Mouse (Mus musculus) liver, embryonic 15.5 days (tissue): ENCODE data around the gene Htra1. TPM values are rescaled to one million over a fixed set of nuclear protein-coding genes. Genes with fewer than 3 reads are reported as not detected.

ENCODE experiments used
- ATAC-seq: fragments of 200-750 bp; cut with Nextera tagmentation; 2 replicates; pipeline ENCODE4 v1.8.0; 2017; ENCODE audit warnings: moderate number of reproducible peaks, mild to moderate bottlenecking, moderate library complexity; ENCODE audit not compliant: insufficient read depth
- H3K27ac ChIP-seq: fragments of 300-500 bp; sonication (generic); replicated peaks from 2 replicates; pipeline ENCODE4 v1.5.1; 2015; ENCODE audit warnings: mild to moderate bottlenecking, inconsistent platforms
- H3K27me3 ChIP-seq: fragments of 300-500 bp; sonication (generic); 2 replicates; pipeline ENCODE4 v1.6.1; 2015; ENCODE audit warnings: mild to moderate bottlenecking, inconsistent platforms
- H3K36me3 ChIP-seq: fragments of 300-500 bp; sonication (generic); replicated peaks from 2 replicates; pipeline ENCODE4 v1.6.1; 2015; ENCODE audit warnings: moderate library complexity, mild to moderate bottlenecking, inconsistent platforms
- H3K4me1 ChIP-seq: fragments of 300-500 bp; sonication (generic); replicated peaks from 2 replicates; pipeline ENCODE4 v1.6.1; 2015; ENCODE audit warnings: inconsistent platforms
- H3K4me2 ChIP-seq: fragments of 300-500 bp; sonication (generic); 2 replicates; pipeline ENCODE4 v1.6.1; 2015; ENCODE audit warnings: moderate library complexity, mild to moderate bottlenecking, inconsistent platforms
- H3K4me3 ChIP-seq: fragments of 300-500 bp; sonication (generic); replicated peaks from 2 replicates; pipeline ENCODE4 v1.5.1; 2015; ENCODE audit warnings: mild to moderate bottlenecking, inconsistent platforms
- H3K9ac ChIP-seq: fragments of 300-500 bp; sonication (generic); 2 replicates; pipeline ENCODE4 v1.6.1; 2015; ENCODE audit warnings: moderate library complexity, mild to moderate bottlenecking, inconsistent platforms
- H3K9me3 ChIP-seq: fragments of 300-500 bp; sonication (generic); replicated peaks from 2 replicates; pipeline ENCODE4 v1.6.1; 2016; ENCODE audit warnings: inconsistent platforms
- WGBS: fragments of 180-500 bp; shearing (Covaris S2); methylation state at CpG from one replicate; pipeline ENCODE4 v1.1.7; 2015; ENCODE audit warnings: mixed read lengths; ENCODE audit not compliant: insufficient replicate concordance; 5-methylcytosine and 5-hydroxymethylcytosine counted together
- polyA plus RNA-seq: library from polyadenylated mRNA; unstranded; fragments of >200 nt; fragmentation: Nextera tagmentation; extraction: Ambion mirVana; gene quantifications from 2 replicates; pipeline ENCODE4 v1.2.1, GENCODE M21; 2015

The Htra1 gene
- polyA plus RNA-seq, 1 experiment from 2014 or later, result 1.0 TPM

GRCm38 (mm10) chr7:130985193-130985592 lies 49.3 kb downstream of the Htra1 start:
- WGBS, result 74% methylated on average over 12 of the region's 12 CpGs
- Histone ChIP-seq H3K36me3 (no peaks in the 10 kb centered on the region), H3K4me3 (no peak overlapping the region), H3K4me1 (no peaks in the 10 kb centered on the region), H3K27ac (no peak overlapping the region), H3K4me2 (no peak overlapping the region), H3K27me3 (no peaks in the 10 kb centered on the region), H3K9me3 (no peaks in the 10 kb centered on the region), H3K9ac (no peak overlapping the region)
- no peak for ATAC-seq

DNA sequence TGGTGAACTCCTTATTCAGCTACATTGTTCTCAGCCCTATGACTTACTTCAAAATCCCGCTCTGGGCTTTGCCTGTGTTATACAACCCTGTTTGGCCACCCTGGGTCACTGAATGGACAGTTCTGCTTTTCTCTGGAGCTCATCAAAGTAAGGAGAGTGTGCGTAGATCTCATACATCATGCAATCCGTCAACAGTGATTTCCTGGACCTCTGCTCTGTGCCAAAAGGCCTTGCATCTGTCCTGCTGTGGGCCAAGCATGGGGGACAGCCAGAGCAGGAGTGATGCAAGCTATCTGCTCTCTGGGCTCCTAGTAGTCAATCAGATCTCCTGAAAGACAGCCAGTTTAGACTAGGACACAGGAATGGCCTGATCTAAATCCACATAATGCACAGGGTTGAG lies 49.8 kb downstream of the Htra1 start:
- no peak for ATAC-seq
- Histone ChIP-seq H3K4me3 (no peak overlapping the region), H3K27me3 (no peaks in the 10 kb centered on the region), H3K4me1 (no peaks in the 10 kb centered on the region), H3K4me2 (no peak overlapping the region), H3K9me3 (no peaks in the 10 kb centered on the region), H3K27ac (no peak overlapping the region), H3K9ac (no peak overlapping the region), H3K36me3 (no peaks in the 10 kb centered on the region)
- WGBS, result 55% methylated on average over 3 of the region's 3 CpGs

GRCm38 (mm10) chr7:130988146-130988545 lies 52.2 kb downstream of the Htra1 start:
- Histone ChIP-seq H3K9ac (no peak overlapping the region), H3K9me3 (no peaks in the 10 kb centered on the region), H3K4me3 (no peak overlapping the region), H3K4me2 (no peak overlapping the region), H3K4me1 (no peaks in the 10 kb centered on the region), H3K27ac (no peak overlapping the region), H3K27me3 (no peaks in the 10 kb centered on the region), H3K36me3 (no peaks in the 10 kb centered on the region)
- whole genome bisulfite sequencing, result 62% methylated on average over 5 of the region's 5 CpGs
- no peak for ATAC-seq

DNA sequence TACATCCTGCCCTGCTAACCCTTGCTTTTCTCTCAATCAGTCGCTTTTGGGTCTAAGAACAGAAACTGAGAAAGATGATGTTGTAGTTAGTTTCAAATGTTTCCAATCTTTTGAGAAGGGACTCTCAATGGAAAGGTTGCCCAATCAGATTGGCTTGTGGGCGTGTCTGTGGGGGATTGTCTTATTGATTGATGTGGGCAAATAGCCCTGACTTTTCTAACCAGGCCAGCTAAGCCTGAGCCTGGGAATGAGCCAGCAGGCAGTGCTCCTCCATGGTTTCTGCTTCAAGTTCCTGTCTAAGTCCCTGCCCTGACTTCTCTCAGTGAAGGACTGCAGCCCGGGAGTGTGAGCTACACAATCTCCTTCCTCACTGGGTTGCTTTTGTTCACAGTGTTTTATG lies 53.5 kb downstream of the Htra1 start:
- no peak overlapping the region for H3K9ac ChIP-seq
- H3K4me2 ChIP-seq, result no peak overlapping the region
- WGBS, result 33% methylated on average over 3 of the region's 3 CpGs
- H3K27me3 ChIP-seq, result no peaks in the 10 kb centered on the region
- ATAC-seq, result no peak
- no peak overlapping the region for H3K4me3 ChIP-seq
- no peaks in the 10 kb centered on the region for H3K9me3 ChIP-seq
- no peaks in the 10 kb centered on the region for H3K4me1 ChIP-seq
- H3K27ac ChIP-seq, result no peak overlapping the region
- no peaks in the 10 kb centered on the region for H3K36me3 ChIP-seq

- H3K27ac ChIP-seq, result no peak overlapping the region
- H3K9ac ChIP-seq, result no peak overlapping the region
- ATAC-seq, result no peak
- H3K27me3 ChIP-seq, result no peaks in the 10 kb centered on the region
- no peak overlapping the region for H3K4me3 ChIP-seq
- no peaks in the 10 kb centered on the region for H3K9me3 ChIP-seq
- H3K36me3 ChIP-seq, result no peaks in the 10 kb centered on the region
- H3K4me2 ChIP-seq, result no peak overlapping the region
- H3K4me1 ChIP-seq, result no peaks in the 10 kb centered on the region
- 66% methylated on average over 13 of the region's 13 CpGs for WGBS
Measured at GRCm38 (mm10) chr7:130991174-130991789, 55.4 kb downstream of the Htra1 start.

DNA sequence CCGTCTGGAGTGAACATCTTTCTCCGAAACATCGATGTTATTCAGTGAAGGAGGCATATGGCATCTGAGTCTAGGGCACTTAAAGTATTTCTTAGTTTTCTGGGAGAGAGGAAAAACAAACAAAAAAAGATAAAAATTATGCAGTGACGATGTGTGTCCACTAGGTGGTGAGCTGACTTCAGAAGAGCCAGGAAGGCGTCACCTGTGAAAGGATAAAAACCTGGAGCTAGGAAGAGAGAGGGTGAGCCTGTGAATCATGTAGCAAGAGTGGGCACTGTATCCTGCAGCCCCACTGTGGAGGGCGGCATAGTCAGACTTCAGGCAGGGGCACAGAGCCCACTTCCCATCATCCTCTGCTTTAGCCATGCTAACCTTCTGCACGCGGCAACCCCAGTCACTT lies 58.0 kb downstream of the Htra1 start:
- Histone ChIP-seq H3K9ac (no peak overlapping the region), H3K4me3 (no peak overlapping the region), H3K27me3 (no peaks in the 10 kb centered on the region), H3K27ac (no peak overlapping the region), H3K9me3 (no peaks in the 10 kb centered on the region), H3K36me3 (no peaks in the 10 kb centered on the region), H3K4me2 (no peak overlapping the region), H3K4me1 (no peaks in the 10 kb centered on the region)
- 40% methylated on average over 8 of the region's 8 CpGs for WGBS
- ATAC-seq, result no peak

DNA sequence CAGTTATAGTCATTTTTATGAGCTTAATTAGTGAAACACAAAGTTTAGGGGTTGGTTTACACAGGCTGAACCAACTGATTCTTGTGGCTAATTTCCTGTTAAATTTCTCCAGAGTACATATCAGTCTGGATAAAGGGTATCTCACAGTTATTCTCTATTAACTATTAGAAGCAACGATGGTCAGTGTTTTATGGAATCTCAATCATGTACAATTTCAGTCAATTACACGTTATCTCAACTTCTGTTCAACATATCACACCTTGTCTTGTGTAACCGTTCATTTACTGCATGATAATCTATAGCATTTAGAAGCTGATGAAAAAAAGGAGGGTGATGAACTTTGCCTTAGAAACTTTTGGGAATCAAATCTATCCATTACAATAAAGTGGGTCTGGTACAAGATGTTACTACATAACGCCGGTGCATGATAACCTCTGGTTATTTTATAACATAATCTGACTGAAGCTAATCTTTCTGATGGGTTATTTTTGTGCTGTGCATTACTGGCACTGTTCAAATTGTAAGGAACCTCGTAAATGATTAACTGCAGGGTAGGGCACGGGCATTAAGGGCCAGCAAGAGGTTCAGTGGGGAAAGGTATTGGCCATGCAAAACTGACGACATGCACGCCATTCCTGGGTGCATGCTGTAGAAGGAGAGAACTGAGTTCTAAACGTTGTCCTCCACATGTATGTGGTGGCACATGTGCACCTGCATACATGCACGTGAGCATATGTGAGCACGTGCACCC lies 66.2 kb downstream of the Htra1 start:
- Histone ChIP-seq H3K4me3 (no peak overlapping the region), H3K4me1 (no peaks in the 10 kb centered on the region), H3K36me3 (no peaks in the 10 kb centered on the region), H3K27me3 (no peaks in the 10 kb centered on the region), H3K4me2 (no peak overlapping the region), H3K9me3 (no peaks in the 10 kb centered on the region), H3K27ac (no peak overlapping the region), H3K9ac (no peak overlapping the region)
- ATAC-seq, result no peak
- 57% methylated on average over 12 of the region's 12 CpGs for WGBS

DNA sequence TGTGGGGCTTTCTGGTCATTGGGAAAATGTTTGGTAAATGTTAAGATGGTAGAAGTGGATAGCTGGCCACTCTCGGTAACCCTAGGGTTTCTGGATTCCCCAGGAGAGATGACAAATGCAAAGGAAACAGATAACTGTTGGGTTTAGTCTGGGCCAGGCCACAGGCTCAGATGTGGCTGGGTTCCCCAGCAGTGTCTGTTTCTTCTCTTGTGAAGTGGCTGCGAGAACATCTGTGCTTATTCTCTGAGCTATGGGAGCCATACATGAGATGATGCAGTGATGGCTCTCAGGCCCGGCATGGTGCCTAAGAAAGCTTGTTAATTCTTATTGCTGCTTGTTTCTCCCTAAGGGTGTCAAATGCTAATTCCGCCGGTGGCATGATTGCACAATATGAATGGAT lies 68.2 kb downstream of the Htra1 start:
- Histone ChIP-seq H3K4me2 (no peak overlapping the region), H3K4me3 (no peak overlapping the region), H3K4me1 (no peaks in the 10 kb centered on the region), H3K9ac (no peak overlapping the region), H3K27me3 (no peaks in the 10 kb centered on the region), H3K36me3 (no peaks in the 10 kb centered on the region), H3K27ac (no peak overlapping the region), H3K9me3 (no peaks in the 10 kb centered on the region)
- WGBS, result 46% methylated on average over 5 of the region's 5 CpGs
- no peak for ATAC-seq

DNA sequence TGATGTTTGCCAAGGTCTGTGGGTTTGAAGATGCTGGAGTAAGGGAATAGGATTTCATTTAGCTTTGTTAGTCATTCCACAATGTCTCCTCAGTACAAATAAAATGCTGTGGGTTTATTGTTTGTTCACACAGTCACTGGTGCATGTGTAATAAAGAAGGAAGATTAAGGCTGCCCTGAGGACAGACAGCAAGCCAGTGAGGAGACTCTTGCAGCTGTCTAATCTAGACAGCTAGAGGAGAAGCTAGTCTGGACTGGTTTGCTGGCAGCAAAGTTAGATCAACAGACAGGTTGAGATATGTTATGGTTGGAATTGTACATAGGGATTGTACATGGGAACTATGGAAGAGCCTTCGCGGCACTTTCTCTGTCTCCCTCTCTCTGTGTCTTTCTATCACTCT lies 71.3 kb downstream of the Htra1 start:
- ATAC-seq, result no peak
- Histone ChIP-seq H3K9ac (no peak overlapping the region), H3K27ac (no peak overlapping the region), H3K4me1 (no peaks in the 10 kb centered on the region), H3K4me3 (no peak overlapping the region), H3K9me3 (no peaks in the 10 kb centered on the region), H3K4me2 (no peak overlapping the region), H3K36me3 (no peaks in the 10 kb centered on the region), H3K27me3 (no peaks in the 10 kb centered on the region)
- WGBS, result 68% methylated on average over 2 of the region's 2 CpGs

- 59% methylated on average over 5 of the region's 5 CpGs for WGBS
- Histone ChIP-seq H3K36me3 (no peaks in the 10 kb centered on the region), H3K4me3 (no peak overlapping the region), H3K9ac (no peak overlapping the region), H3K4me2 (no peak overlapping the region), H3K4me1 (no peaks in the 10 kb centered on the region), H3K27ac (no peak overlapping the region), H3K9me3 (no peaks in the 10 kb centered on the region), H3K27me3 (no peaks in the 10 kb centered on the region)
- no peak for ATAC-seq
Measured at GRCm38 (mm10) chr7:131009178-131009577, 73.3 kb downstream of the Htra1 start.

- no peak for ATAC-seq
Measured at GRCm38 (mm10) chr7:131011901-131012300, 76.0 kb downstream of the Htra1 start.

DNA sequence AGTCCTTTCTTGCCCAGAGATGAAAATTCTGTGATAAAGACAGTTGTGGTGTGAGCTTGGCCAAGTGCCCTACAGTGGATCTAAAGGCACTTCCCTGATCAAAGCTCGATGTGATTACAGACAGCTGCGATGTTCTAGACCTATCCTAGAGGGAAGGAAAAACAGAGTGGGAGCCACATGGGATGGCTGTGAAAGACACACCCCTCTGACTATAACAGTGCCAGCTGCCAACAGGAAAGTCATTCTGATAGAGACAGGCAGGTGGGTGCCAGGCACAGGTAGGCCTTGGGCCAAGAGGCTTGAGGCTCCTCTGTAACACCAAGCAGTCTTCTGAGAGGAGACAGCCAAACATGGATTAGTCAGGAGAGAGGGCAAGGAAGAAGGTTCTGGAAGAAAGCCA lies 83.3 kb downstream of the Htra1 start:
- Histone ChIP-seq H3K27me3 (no peaks in the 10 kb centered on the region), H3K4me3 (no peak overlapping the region), H3K36me3 (no peaks in the 10 kb centered on the region), H3K4me2 (no peak overlapping the region), H3K27ac (no peak overlapping the region), H3K9ac (no peak overlapping the region), H3K4me1 (no peaks in the 10 kb centered on the region), H3K9me3 (no peaks in the 10 kb centered on the region)
- 64% methylated on average over 2 of the region's 2 CpGs for WGBS
- no peak for ATAC-seq

More at GRCm38 (mm10) chr7:131011901-131012300, 76.0 kb downstream of the Htra1 start:
- Histone ChIP-seq H3K36me3 (no peaks in the 10 kb centered on the region), H3K4me1 (no peaks in the 10 kb centered on the region), H3K9me3 (no peaks in the 10 kb centered on the region), H3K9ac (no peak overlapping the region), H3K27me3 (no peaks in the 10 kb centered on the region), H3K4me3 (no peak overlapping the region), H3K4me2 (no peak overlapping the region), H3K27ac (no peak overlapping the region)
- WGBS, result 49% methylated on average over 1 of the region's 1 CpGs
